Mouse (Mus musculus): ENCODE measurements at regions not wholly inside any gene's neighbourhood (a gene's known extent, or its start where the extent isn't known, plus 50 kb on each side); places are given as distances from the start of the nearest gene placed in this dataset.

DNA sequence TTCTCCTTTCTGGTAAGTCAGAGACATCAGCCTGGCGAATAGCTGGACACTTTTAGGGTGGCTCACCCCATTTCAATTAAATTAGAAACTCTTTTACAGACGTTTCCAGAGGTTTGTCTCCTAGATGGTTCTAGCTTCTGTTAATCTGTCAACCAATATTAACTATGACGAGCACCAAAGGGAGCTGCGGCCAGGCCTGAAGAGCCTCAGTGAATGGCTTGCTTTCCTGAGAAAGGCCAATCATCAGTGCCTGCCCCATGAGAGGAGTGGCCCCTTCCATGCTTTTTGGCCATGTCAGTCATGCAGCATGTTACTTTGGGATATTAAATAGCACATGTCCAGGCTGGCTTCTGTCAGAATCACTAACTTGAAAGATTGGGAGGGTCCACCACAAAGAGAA is 296.6 kb upstream of the Id2 start:
- no peak for DNase-seq (ENCODE audit: low spot score in 2 of 2)

GRCm38 (mm10) chr12:25389202-25389601 is 292.3 kb upstream of the Id2 start:
- DNase-seq (ENCODE audit: low spot score in 2 of 2), result no peak

DNA sequence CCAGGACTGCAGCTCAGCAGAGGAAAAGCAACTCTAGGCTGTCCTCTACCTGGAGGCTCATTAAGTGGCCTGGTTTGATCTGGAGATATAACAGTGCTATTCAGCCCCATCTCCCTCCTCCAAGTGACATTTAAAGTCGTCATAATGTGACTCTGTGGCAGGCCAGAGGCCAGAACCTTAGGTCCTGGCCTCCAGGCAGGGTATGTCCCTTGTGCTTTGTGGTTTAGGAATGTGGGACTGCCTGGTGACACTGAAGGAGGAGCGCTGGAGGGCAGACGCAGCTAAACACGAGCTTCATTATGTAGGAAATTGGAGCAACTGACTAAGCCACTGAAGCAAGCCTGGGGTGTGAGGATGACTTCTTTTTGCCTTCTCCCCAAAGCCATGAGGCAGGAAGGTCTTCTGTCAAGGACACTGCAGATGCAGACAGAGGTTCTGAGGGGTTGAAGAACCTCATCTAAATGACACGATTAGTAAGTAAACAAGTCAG is 290.9 kb upstream of the Id2 start:
- no peak for DNase-seq (ENCODE audit: low spot score in 2 of 2)

- DNase-seq (ENCODE audit: low spot score in 2 of 2), result no peak
These were observed 286.0 kb upstream of the Id2 start for GRCm38 (mm10) chr12:25382961-25383360.

GRCm38 (mm10) chr12:25382475-25382874 is 285.5 kb upstream of the Id2 start:
- no peak for DNase-seq (ENCODE audit: low spot score in 2 of 2)

DNA sequence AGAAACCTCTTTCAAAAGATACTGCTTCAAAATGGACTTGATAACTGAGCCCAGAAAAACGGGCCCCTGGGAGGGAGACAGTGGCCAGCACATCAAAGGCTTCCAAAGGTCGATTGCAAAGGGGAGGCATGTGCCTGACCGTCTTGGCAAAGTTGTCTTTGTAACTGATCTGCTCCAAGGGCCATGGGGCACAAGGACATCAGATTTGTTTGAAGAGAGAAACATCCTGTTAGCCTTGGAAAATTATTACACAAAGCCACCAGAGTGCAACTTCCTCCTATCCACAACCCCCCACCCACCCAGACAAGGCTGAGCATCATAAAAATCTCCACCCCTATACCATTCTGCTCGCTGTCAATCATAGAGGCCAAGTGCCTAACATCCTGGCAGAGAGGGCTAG is 284.7 kb upstream of the Id2 start:
- no peak for DNase-seq (ENCODE audit: low spot score in 2 of 2)

DNA sequence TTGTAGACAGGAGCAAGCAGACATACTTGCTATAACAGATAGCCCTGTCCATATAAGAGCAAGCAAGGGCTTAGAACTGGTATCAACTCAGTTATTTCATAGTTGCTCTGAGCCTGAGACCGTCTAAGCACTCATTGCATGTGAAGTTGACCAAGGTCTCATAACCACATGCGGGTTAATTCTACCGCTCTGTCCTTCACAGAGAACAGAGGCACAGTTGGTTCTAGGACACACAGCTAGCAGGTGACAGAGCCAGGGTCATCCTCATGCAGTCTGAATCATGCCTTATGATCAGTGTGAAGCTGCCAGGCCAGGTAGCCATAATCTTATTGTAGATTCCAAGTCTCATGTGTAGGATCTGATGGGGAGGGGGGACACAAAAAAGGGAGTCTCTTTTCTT is 283.1 kb upstream of the Id2 start:
- DNase-seq (ENCODE audit: low spot score in 2 of 2), result no peak

GRCm38 (mm10) chr12:25379016-25379415 is 282.1 kb upstream of the Id2 start:
- DNase-seq (ENCODE audit: low spot score in 2 of 2), result peak; percentile 30 to 32

DNA sequence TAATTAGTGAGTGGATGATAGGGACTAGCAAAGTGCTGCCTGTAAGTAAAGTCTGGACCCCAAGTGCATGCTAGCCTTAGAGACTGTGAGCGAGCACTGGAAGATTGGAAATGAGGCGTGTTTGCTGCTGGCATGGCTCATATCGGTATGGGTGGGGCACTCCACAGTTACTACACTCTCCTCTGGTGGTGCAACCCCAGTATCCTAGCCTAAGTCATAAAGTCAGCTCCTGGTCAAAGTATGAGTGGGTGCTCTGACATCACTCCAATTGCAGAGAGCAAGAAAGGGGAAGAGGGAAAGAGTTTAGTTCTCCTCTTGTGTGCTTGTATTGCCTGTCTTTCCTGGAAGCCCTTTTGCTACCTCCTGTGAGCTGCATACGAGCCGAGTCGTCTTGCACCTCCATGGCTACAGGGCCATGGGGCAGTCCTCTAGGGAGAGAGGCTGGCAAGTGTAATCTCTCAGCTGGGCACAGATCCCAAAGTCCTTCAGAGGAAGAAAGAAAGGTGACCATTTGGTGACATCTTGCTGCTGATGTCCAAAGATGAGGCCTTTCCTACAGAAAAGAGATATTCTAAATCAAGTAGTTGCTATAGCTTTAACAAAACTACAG is 281.2 kb upstream of the Id2 start:
- no peak for DNase-seq (ENCODE audit: low spot score in 2 of 2)

DNA sequence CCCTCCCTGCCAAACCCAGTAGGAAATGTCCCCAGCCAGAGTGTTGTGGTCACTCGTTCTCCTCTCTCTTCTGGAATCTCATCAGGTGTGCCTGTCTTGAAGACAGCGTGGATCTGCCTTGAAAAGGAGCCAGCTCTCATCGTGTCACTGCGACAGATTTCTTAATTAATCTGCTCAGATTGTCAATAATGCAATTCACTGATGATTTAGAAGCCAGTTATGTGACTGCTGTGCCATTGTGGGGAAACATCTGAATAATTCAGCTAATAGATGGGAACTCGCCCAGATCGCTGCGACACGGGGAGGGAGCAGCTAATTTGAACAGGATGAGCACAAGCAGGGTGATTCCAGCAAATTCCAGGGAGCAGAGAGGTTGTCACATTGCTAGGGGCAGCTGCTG is 279.5 kb upstream of the Id2 start:
- no peak for DNase-seq (ENCODE audit: low spot score in 2 of 2)

DNA sequence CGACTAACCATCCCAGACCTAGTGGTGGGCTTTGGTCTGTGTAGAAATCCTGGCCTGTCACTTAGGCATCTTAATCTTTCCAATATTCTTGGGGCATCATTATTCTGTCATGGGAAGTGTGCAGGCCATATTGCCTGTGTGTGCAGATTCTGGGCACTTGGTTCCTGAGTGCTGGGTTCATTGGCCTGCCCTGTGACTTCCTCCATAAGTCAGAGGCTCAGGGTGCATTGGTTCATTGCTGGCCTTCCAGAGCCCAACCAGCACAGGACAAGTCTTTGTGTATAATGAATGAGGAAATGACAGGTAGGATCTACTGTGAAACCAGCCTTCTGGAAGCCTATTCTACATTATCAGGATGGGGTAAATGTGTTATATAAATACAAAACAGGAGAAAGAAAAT is 270.6 kb upstream of the Id2 start:
- no peak for DNase-seq (ENCODE audit: low spot score in 2 of 2)

GRCm38 (mm10) chr12:25365600-25366267 is 268.8 kb upstream of the Id2 start:
- no peak for DNase-seq (ENCODE audit: low spot score in 2 of 2)

- peak; percentile 51 to 56 for DNase-seq (ENCODE audit: low spot score in 2 of 2)
These were observed 268.1 kb upstream of the Id2 start for GRCm38 (mm10) chr12:25364966-25365568.

- no peak for DNase-seq (ENCODE audit: low spot score in 2 of 2)
These were observed 266.9 kb upstream of the Id2 start for GRCm38 (mm10) chr12:25363839-25364238.

DNA sequence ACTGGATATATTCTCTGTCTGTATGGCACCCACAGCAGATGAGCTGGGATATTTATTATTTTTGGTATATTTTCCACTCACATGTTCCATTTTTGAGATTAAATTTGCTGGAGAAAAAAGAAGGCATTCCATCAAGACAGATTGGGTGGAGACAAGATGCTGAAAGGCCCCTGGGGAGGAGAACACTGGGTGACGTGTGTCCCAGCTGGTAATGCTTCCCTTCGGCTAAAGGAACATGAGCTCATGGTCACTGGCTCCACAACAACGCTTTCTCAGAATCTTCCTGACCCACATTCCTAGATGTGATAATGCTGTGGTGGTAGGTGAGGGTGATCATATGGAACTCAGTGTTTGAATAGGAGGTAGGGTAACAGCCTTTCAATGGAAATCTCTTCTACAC is 266.4 kb upstream of the Id2 start:
- DNase-seq (ENCODE audit: low spot score in 2 of 2), result no peak

DNA sequence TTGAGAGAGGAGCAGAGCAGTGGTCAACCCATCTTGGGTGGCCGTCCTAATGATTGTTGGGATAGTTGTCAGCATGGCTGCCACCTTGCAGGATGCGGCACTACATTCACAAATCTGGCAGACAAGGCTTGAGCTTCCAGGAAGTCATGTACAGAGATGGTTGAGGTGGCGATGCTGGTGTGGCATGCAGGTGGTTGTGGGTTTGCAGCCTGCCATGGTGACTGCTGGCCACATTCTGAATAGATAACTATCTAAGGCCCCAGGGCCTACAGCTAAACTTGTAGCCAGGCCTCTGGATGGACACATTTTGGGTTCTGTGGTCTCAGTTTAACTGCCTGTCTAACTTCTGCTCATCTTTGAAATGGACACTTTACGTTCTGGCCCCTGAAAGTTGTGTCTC is 265.8 kb upstream of the Id2 start:
- no peak for DNase-seq (ENCODE audit: low spot score in 2 of 2)

- DNase-seq (ENCODE audit: low spot score in 2 of 2), result no peak
These were observed 263.8 kb upstream of the Id2 start for GRCm38 (mm10) chr12:25360726-25361125.

- DNase-seq (ENCODE audit: low spot score in 2 of 2), result no peak
These were observed 263.0 kb upstream of the Id2 start for GRCm38 (mm10) chr12:25359931-25360330.

- no peak for DNase-seq (ENCODE audit: low spot score in 2 of 2)
These were observed 262.0 kb upstream of the Id2 start for GRCm38 (mm10) chr12:25358846-25359525.

DNA sequence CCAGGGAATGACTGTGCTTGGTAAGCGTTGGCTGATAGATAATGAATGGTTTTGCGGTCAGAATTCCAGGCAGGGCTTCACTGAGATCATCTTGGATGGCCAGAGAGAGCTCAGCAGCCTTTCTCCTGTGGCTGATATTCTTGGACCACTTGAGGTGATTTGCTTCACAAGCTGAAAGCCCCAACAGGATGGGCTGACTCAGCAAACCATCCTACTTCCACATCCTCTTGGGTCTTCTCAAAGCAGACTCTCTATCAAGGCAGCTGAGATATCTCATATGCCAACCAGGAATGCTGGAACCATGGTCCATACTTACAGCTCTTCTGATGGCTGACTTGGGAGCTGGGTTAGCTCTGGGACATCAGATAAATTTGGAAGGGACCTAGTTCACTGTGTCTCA is 259.8 kb upstream of the Id2 start:
- DNase-seq (ENCODE audit: low spot score in 2 of 2), result no peak

GRCm38 (mm10) chr12:25355217-25355616 is 258.3 kb upstream of the Id2 start:
- no peak for DNase-seq (ENCODE audit: low spot score in 2 of 2)

GRCm38 (mm10) chr12:25353402-25353896 is 256.5 kb upstream of the Id2 start:
- DNase-seq (ENCODE audit: low spot score in 2 of 2), result no peak

DNA sequence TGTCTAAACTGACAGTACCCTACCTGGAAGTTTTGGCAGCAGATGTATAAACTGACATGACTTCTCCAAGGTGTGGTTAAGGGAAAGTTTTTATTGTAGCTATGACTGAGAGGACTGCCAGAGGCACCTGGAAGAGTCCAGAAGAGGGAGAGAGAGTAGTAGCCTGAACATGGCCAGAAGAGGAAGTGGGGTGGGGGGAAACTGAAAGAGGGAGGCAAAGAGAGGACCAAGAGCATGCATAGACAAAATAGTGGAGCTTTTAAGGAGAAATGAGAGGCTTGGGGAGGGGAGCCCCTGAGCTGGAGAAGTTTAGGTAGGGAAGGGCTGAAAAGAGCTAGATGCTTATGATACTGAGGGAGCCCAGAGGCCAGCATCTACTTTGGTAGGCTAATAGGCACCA is 255.2 kb upstream of the Id2 start:
- no peak for DNase-seq (ENCODE audit: low spot score in 2 of 2)
